Mouse (Mus musculus) R1 (cell line): ENCODE measurements at regions not wholly inside any gene's neighbourhood (a gene's known extent, or its start where the extent isn't known, plus 50 kb on each side); places are given as distances from the start of the nearest gene placed in this dataset.

ENCODE experiments used
- DNase-seq: peaks from one replicate; pipeline ENCODE4 v3.0.0-alpha.2; 2018; ENCODE audit warnings: low read depth, low spot score

DNA sequence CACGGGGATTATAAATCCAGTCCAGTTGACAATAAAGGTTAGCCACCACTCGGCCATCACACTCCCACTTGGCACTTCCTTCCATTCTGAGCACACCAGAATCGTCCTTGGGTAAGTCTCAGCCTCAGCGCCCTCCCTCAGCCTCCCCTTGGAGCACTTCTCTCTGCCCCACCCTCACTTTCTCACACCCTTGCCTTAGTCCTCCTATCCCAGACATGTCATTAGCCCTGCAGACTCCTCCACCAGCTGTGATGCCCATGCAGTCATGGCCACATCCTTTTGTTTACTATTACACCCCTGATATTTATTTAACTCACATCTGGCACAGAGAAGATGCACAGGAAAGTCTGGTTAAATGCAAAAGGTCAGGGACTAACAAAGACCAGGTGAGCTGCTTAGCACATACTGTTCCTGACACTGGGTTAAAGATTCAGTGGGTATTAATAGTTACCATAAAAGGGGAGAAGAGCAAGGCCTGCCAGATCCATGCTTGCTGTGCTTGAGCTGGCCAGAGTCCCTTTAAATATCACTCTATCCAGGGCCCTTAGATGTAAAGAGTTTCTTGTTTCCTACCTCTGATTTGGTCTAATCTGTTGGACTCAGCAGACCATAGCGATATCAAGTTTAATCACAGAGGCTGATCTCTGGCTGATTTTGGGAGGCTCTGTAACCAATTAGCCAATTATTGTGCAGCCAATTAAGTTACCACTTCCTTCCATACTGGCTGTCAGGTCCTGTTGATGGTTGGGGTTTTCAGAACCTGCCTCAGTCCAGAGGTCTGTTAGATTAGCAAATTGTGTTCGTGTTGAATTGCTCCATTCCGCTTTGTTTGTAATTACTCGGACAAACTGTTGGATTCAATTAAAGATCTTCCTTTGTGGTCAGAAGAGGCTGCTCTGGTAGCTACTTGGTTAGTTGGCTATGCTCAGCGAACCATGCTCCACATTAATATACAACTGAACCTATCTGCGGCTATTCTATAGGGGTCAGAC is 518.0 kb upstream of the Tmem132c start:
- no peak for DNase-seq

DNA sequence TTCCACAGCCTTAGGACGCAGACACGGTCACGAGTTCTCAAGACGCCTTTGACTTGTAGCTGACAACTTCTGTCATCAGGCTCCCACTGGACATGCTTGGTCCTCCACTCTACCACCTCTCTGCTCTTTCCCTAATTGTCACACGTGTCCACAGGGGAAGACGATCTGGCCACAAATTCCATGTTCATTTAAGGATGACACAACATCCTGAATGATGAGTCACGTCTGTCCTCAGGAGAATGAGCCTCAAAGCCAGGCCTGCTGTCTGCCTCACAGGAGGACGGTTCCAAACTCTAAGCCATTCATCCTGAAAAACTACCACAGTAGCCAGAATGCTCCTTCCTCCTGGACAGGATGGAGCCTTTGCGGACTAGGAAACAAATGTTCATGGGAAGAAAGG is 517.3 kb upstream of the Tmem132c start:
- DNase-seq: no peak

DNA sequence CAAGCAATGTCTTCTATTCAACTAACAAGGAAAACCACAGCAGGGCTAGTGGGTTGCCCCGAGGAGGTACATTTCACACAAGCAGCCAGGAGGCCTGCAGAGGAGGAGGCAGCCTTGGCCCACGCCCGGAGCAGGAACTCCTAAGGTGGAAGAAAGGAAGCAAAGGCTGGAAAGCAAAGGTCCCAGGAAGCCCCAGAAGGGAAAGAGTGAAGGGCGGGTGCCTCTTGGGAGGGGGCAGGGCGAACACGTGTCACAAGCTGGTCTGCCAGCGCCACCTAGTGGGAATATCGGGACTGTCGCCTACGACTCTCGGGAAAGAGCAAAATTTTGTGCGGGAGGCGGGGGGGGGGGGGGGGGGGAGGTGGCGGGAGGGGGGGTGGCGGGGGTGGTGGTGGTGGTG is 508.1 kb upstream of the Tmem132c start:
- peak; percentile 73 for DNase-seq

DNA sequence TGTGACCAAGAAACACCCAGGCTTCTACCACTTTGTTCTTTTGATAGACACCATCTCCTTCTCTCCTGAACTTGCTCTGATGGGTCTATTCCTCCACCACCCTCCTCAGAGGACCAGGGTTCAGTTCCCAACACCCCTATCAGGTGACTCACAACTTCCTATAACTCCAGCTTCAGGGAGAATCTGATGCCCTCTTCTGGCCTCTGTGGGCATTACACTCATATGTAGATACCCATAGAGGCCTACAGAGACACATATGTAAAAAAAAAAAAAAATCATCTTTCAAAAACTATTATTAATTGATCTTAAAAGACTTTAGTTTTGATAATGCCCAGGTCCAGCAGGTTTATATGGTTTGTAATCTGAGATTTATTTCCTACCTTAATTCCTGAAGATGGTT is 505.9 kb upstream of the Tmem132c start:
- DNase-seq: peak; percentile 51

DNA sequence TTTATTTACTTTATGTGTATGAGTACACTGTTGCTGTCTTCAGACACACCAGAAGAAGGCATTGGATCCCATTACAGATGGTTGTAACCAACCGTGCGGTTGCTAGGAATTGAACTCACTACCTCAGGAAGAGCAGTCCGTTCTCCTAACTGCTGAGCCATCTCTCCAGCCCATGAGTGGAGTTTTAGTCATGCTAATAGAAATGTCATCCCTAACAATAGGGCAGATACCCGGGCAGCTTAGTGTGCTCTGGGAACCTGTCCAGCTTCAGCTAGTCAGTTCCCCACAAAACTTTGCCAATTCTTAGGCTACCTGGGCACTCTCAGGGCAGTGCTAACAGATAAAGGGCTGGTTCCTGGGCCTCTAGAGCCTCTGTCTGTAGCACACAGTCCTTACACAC is 503.9 kb upstream of the Tmem132c start:
- DNase-seq: peak; percentile 64

DNA sequence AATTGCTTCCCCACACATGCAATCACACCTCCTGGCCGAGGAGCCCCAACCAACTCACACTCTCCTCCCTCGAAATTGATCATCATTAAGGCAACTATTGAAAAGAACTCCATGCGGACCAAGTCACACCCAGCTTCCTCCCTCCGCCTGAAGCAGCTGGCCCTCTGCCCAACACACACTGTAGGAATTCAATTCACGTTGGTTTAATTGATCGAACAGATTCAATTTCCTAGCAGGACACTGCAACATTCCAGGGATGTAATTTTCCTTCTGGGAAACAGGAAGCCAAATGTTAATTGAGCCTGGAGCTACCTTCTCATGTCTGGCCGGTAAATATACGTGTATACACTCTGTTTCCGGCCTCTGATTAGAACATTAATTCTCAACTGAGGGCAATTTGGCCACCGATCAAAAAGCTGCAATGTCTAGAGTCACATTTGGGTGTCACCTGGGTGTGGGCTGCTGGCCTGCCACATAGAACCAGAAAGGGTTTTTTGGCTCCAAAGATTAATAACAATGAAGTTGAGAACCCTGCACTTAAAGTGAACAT is 500.7 kb upstream of the Tmem132c start:
- no peak for DNase-seq

DNA sequence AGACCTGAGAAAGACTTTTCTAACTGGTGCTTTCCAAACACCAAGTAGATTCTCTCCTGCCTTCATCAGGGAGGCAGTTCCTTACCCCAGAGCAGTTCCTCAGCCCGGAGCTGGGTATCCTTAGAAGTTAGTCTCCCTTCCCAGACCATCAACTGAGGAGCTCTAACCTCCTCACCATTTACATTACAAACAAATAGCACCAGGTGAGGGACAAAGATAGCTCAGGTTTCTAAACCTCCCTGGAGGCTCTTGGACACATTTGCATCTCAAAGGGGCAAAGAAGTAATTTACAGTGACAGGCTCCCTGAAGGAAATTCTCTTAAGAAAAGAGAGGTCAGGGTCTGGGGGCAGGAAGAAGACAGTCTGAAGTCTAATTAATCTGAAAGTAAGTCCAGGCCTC is 486.5 kb upstream of the Tmem132c start:
- peak; percentile 92 for DNase-seq

DNA sequence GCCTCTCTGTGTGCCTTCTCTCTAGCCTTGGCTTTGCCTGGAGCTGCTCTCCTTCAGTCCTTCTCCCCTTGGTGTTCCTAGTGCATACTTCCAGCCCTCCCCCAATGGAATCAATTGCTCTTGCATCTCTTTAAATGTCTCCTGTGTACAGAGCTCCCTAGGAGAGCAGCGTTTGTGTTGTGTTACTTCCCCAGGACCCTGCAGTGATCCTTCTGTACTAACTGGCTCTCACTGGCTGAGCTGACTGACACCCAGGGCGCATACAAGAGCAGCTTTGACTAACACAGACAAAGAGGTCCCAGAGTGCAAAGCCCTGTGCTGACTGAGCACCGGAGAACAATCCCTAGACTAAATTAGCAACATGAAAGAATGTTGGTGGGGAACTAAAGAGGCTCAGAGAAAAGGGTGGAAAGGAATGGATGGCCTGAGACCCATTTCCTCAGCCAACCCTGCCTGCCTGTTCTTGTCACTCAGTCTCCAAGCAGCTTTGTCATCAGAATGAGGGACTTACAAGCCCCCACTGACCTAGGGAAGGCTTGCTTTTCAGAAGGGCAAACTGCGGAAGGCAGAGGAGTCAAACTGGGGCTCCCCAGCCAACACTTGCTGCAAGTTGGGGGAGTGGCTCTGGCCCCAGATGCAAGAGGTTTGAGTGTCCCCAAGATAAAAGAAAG is 476.4 kb upstream of the Tmem132c start:
- peak; percentile 91 for DNase-seq

DNA sequence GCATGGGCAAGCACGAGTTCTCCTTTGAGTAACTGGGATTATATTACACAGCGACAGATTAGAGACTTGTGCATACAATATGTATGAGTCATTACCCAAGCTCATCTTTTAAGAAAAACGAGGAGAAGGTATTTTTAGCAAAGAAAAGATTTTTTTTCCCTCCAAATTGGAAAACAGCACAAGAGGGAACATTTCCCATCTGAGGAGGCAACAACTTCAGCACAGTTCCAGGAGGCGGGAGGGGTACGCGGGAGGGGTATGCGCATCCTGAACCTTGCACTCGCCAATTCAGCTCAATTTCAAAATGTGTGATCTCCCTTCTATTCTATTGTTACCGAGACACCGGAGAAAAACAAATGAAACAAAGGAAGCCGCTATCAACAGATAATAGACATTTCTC is 472.6 kb upstream of the Tmem132c start:
- DNase-seq: no peak

DNA sequence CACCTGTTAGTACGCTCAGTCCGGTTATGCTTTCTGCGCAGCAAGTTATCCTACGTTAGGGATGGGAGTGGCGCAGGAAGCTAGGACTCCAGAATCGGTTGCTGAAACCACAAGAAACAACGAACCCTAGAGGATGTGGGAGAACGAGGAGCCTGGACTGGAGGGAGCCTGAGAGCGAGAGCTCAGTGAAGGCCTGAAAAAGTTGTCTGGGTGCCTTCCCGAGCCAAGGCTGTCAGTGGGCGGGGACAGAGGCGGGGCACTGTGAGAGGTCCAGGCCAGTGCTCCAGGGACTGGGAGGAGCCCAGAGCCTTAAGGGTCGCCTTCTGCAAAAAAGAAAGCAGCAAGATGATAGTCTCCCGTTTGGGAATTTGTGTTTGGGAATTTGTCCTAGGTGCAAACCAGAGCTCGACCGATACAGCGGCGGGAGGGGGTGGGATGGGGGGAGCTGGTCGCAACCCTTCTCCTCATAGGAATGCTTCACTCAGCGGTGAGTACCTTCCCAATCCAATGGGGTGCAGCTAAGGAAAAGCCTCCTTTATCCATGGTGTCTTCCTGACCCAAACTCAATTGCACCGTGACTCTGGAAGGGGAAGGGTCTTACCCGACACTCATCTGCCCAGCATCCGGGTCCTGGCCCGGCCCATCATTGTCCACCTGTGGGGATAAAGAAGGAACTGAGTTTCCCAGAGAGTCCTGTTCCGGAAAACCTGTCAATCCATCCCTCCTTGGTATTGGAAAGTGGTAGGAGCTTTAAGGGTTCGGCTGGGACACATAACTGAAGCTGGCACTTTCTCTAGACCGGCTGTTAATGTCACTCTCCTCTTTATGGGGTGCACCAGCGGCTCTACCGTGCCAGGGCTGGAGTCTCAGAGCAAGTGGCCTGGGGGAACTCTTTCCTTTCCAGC is 453.6 kb upstream of the Tmem132c start:
- peak; percentile 57 for DNase-seq

DNA sequence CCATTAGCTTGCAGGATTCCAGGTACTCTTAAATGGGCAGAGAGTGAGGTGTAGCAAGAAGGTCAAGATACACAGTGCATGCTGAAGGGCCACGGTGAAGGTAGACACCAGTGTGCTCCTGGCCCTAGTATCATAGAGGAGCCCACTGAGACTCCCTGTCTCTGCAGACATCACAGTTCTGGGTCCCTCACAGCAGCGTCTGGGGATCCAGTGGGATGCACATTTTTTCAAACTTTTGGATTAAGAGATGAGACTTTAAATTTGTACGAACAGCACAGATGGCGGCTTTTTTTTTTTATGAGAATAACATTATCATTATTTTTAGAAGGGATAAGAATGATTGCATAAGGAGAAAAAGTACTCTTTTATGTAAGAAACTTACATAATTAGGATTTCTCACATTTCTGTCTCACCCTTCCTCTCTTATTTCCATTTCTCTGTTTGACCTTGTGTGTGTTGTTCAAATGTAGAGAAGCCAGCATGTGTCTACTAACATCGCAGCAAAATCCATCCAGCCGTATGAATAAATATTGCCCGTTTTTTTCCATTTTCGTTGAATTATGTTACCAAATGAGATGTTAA is 441.8 kb upstream of the Tmem132c start:
- DNase-seq: no peak

DNA sequence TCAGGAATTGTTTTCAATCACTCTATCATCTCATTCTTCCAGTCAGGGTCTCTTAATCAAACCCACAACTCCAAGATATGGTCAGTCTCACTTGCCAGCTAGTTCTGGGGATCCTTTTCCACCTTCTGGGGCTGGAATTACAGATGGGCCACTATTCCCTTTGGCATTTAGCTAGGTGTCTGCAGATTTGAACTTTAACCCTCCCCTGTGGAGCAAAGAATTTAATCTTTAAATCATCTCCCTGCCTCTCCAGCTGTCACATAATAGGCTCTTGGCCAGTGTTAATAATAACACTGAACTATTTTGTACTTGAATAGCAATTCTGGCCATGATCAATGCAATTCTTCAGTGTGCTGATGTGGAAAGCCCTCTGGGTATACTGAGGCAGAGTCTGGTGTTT is 435.0 kb upstream of the Tmem132c start:
- DNase-seq: no peak

DNA sequence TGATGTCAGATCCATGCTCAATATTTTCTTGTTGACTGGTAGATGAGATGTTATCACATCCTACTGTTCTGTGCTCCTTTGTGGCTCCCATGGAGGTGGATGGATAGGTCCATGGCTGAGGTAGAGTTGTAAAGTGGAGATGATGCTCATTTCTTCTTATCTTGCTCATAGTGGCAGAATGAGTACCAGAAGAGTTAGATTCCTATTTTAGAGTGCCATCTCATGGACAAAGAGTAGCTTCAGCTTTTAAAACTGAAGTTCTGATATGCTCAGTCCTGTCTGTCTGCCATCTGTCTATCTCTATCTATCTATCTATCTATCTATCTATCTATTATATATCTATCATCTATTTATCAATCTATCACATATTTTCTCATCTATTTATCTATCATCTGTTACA is 425.5 kb upstream of the Tmem132c start:
- no peak for DNase-seq

DNA sequence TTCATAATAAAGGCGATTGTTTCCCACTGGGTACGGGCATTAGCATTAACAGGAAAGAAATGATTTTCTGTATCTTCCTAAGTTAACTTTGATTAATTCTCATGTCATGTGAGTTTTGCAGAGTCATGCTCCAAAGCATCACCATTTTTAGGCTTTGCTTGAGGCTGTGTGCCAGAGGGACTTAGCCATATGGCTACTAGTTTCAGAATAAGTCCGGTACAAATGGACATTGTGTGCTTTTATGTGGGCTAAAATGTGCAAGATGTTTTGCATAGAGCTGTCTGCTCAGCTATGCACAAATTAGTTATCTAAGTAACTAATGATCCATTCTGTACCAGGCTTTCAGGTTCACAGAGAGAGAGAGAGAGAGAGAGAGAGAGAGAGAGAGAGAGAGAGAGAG is 406.2 kb upstream of the Tmem132c start:
- DNase-seq: no peak

DNA sequence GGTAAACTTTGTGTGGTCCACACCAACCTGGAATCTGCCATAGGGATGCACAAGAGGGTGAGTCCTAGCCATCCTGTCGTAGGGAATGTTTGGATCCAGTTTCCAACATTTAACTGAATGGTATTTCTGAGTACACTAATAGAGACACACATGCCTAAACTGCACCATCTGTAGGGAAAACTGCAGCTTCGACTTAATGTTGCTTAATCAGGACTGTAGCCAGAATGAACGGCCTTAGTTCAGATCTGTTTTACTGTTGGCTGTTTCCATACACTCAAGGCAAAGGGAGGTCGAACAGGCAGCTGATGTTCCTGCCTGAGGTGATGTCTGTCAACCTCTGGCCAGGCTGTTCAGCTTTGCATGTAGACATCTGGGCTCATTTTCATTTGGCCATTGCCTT is 399.0 kb upstream of the Tmem132c start:
- DNase-seq: no peak

DNA sequence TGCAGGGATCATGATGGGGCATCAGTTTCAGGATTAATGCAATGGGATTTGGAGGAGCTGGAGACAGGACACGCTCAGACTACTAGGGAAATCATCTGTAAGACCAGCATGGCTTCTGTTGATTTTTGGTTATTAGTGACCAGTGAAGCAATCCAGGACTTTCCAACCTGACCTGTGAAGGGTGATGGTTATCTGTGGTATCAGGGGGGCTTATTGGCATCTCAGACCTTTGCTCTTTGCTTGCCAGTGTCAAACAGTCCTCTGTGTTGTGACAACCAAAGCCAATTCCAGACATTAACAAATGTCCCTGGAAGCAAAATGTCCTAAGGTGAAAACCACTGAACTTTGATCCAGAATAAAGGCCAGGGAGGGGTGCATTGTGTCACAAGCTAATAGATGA is 379.5 kb upstream of the Tmem132c start:
- DNase-seq: no peak

DNA sequence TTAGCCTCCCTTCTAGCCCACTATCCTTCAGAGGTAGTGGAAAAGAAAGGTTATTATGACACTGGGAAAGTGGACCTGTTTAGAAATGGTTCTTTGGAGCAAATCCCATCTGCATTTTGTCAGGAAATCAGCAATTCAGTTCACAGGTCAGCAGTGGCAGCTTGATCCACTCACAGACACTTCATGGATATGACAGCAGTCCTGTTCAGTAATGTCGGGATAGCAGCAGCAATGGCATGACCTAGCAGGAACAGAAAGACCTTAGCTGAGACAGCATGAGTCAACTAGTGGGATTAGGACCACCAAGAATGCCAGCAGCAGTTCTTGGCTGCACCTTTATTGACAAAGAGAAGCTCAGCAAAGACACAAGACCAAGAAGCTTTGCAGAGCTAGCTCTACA is 365.8 kb upstream of the Tmem132c start:
- no peak for DNase-seq

DNA sequence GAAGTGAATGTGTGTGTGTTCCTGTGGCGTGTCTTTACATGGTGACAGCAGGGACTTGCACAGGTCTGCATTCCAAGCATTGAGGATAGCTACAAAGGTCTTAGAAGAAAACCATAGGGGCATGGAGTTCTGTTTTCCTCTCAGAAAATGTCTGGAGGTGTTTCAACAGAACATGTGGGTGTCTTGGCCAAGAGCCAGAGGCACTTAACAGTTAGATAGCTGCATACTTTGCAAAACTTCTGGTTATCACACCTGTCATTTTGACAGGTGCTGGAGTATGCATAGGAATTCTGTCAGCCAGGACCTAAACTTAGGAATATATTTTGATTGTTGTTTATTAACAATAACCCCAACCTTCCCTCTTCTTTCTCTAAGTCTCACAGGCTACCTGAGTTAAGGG is 350.9 kb upstream of the Tmem132c start:
- DNase-seq: no peak

DNA sequence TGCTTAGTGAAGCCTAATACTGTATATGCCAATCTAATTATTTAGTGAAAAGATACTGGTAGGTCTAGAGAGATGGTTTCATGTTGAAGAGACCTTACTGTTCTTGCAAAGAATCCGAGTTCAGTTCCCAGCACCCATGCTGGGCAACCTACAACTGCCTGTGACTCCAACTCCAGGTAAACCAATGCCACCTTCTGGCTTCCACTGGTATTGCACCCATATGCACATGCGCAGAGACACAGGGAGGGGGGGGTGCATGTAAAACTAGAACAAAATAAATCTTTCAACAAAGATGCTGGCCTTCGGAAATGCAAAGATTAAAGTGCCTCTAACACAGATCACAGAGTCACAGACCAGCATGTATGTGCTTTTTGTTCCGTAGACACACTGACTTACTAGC is 348.5 kb upstream of the Tmem132c start:
- DNase-seq: peak; percentile 61

DNA sequence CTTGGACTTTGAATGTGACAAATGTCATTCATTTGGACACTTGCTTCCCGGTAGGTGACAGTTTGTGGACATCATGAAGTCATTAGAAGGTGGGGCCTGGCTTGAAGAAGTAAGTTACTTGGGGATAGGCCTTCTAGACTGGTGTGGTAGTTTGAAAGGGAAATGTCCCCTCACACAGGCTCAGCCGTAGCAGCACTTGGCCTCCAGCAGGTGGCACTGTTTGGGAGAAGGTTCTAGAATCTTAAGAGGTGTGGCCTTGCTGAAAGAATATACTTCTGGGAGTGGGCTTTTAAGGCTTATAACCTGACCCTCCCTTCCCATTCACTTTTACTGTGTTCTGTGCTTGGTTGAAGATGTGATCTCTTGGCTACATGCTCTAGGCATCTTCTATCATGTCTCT is 331.5 kb upstream of the Tmem132c start:
- DNase-seq: peak; percentile 63

DNA sequence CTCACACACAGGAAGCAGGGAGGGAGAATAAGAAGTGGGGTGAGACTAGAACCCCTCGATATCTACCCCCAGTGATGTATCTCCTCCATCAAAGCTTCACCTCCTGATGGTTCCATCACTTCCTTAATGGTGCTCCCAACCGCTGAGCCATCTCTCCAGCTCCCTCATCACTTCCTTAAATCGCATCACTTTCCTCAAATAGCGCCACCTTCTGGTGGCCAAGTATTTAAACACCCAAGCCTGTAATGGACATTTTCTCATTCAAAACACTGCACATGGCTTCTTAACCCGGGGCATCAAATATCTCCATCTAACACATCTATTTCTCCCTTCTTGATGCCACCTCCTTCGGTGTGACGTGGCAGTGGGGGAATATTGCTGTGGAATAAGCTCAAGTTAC is 324.3 kb upstream of the Tmem132c start:
- peak; percentile 76 for DNase-seq
